Mouse (Mus musculus) left cerebral cortex, adult 18-20 months (tissue): ENCODE measurements around the gene Tmco4. TPM values are rescaled to one million over a fixed set of nuclear protein-coding genes. Genes with fewer than 3 reads are reported as not detected.

Experiments
- DNase-seq, 2 experiments: peaks; one replicate each; pipeline ENCODE4 v3.0.0; 2021 to 2022; ENCODE audit warnings: low spot score in 2 of 2, mixed read lengths in 1 of 2
- total RNA-seq, 2 experiments: library from RNA; stranded (reverse); gene quantifications; 2 replicates each; pipeline ENCODE4 v1.2.3; 2021

Tmco4 gene
- total RNA-seq, 2 experiments from 2014 or later, result 2.1 to 2.3 TPM

DNA sequence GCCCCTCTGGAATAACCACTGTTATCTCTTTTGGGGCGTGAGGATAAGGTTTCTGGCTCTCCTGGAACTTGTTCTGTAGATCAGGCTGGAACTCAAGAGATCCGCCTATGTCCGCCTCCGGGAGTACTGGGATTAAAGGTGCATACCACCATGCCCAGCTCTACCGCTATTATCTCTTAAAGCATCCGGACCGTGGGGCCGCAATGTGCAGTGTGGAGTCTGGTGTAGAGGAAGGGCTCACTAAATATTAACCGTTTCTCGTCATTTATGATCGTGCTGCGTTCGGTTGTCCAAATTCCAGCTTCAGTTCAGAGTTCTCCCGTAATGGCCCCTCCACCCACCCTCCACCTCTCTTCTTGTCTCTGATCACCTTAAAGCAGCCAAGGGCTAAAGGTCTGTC lies 45.7 kb downstream of the Tmco4 start:
- DNase-seq, result no peak

DNA sequence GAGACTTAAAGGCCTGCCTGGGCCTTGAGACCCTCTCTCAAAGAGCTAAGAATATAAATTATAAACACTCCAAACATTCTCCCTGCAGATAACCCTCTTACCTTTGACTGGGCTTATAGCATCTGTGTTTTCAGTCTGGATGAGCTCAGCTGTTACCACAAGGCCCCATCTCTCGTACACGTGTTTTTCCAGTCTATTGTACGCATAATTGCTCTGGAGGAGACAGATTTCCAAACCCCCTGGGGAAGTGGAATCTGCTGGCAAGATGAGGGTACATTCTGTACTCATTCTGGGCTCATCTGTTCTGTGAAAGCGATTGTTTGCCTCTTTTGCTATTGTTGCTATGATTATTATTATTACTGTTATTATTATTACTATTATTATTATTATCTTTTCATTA lies 46.3 kb downstream of the Tmco4 start:
- DNase-seq, result no peak

DNA sequence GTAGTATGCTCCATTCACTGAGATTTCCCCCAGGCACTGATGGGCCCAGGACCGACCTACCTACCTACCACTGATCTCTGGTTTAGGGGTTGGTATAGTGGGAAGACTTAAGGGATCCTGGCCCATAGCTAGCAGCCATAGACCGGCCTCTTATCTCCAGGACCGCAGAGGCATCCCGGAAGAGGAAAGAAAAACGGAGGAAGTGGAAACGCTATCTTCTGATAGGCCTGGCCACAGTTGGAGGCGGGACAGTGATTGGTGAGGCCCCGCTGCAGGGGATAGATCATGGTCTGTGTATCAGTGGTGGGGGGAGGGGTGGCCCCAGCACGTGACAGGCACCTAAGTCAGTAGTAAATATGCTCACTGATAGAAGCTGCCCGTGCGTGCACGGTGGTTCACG lies 46.7 kb downstream of the Tmco4 start:
- DNase-seq, result no peak

DNA sequence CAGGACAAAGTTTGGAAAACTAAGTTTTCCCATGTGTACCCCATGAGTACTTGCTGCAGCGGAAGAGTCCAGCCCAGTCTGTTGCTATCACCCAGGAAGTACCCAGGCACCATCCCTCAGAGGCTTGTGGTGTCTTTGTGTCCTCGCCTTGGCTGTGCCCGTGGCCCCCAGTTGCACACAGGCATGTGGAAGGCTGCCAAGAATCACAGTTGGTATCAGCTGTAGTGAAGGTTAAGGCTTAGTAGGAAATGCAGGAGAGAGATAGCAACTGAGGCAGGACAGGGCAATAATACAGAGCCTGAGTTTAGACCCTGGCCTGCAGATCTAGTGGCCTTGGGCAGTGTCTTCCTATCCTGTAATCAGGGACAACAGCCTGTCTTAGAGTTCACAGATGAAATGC lies 47.7 kb downstream of the Tmco4 start:
- DNase-seq, result no peak

DNA sequence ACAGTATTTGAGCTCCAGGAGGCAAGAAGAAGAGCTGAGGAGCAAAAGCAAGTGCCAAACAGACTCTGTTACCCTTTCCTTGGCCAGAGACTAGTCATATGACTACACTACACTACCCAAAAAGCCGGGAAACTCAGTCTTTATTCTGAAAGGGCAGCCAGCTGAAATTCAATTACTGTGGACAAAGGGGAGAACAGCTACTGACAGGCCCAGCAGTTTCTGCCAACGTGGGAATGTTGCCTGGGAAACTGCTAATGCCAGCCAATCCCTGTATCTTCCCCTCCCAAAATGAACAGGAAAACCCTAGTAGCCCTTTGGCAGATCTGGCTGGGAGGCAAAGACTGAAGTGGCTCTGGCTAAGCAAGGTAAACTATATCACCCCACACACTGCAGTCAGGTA lies 51.7 kb downstream of the Tmco4 start:
- peak in 1 of 2 experiments; percentile 39 for DNase-seq

DNA sequence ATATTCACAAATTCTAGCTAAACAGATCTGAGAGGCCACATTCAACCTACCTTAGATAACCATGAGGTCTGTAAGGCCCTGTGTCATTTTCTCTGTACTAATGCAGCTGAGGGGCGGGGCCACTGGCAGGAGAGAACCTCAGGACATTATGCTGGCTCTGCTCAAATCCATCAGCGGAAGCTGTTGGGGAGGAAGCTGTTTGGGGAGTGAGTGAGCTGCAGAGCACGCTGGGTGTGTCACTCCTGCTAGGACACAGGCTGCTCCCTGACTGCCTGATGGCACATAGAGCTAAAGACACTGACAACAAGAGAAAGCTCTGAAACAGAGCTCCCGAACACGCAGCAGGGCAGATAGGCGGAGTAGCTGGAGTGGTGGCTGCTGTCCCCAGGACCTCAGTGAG lies 58.0 kb downstream of the Tmco4 start:
- DNase-seq, result no peak

DNA sequence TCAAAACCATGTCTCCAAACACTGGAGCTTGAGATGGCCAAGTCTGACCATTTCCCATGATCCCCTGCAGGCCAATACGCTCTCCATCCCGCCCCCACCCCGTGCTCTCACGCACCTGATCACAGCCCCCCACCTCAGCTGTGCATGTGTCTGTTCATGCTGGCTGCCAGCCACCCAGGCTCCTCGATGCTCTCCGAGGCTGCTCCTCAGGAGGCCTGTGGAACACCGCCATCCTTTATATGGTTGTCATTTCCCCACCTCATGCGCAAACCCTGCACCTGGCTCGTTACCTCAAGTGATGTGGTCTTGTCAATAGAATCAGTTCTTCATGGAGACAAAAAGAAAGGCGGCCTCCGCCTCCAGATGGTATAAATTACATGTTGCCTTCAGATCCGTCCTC lies 59.8 kb downstream of the Tmco4 start:
- no peak for DNase-seq

DNA sequence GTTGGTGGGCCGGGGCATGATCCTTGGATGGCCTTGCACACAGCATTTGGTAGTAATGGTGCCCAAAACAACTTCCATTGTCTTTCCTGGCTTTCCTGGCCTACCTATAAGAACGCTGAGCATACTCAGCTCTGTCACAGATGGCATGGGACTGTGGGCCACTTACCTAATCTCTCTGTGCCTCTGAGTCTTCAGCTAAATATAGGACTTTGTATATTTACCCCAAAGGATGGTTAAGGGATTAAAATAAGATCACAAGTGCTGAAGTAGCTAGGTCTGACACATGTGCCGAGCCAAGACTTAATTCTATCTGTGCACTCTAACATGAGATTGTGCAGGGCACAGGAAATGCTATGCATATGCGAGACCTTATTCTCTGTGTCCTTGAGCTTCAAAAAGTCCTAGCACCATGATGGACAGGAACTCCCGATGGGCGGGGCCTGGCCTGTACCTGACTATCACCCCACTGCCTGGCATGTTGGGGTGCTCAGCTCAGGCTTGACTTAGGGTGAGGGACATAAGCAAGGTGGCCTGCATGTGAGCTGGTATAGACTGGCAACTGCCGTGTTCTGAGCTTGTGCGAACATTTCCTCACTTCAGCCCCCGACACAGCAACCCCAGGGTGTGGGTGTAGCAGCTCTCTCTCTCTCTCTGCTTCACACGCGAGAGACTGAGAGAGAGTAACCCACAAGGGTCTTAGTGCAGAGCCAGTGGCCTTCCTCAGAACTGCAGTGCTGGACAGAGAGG lies 60.7 kb downstream of the Tmco4 start:
- DNase-seq, result peak; percentile 38 to 48

DNA sequence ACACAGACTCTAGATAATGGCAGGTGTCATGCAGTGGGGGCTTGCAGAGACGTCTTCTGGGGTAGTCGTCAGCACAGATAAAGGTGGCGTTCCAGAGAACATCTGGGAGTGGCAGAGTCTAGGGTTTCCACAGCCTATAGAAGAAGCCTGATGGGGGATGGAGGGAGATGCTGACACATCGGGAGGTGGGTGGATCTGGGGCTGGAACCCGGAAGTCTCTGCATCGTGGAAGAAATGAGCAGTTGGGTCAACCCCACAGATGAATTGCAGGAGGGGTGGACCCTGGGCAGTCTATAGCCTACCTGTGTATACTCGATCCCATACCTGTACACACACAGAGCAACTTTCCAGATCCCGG lies 61.3 kb downstream of the Tmco4 start:
- no peak for DNase-seq

DNA sequence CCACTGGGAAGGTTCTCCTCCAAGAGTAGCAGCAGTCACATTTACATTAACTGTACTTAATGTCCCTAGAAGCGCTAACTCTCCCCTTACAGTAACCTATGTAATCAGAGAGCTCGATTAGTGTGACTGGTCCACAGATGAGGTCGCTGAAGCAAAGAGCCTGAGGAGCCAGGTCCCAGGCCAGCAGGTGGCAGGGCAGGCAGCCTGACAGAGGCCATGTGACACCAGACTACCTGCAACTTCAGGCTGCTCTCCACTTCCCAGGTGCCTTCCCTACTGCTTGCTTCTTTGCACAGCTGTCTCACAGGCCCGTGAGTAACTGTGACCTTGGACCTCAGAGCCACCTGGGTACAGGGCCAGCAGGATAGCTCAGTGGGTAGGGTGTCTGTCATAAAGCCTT lies 61.9 kb downstream of the Tmco4 start:
- DNase-seq, result no peak

DNA sequence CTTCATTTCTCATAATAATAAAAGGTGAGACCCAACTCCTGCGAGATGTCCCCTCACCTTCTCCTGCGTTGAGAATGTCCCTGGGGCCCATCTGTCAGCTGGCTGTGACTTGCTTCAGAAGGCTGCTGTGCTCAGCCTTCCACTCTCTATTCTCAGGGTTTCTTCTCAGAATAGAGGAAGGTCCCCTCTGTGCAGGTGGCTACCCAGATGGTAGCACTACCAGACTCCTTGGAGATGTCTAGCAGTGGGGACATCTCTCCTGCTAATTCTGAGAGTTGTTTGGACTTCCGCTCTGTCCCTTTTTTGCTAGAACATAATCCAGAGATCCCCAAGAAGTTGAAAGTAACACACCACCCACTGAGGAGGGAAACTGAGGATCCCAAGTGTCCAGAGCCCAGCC lies 62.3 kb downstream of the Tmco4 start:
- no peak for DNase-seq

DNA sequence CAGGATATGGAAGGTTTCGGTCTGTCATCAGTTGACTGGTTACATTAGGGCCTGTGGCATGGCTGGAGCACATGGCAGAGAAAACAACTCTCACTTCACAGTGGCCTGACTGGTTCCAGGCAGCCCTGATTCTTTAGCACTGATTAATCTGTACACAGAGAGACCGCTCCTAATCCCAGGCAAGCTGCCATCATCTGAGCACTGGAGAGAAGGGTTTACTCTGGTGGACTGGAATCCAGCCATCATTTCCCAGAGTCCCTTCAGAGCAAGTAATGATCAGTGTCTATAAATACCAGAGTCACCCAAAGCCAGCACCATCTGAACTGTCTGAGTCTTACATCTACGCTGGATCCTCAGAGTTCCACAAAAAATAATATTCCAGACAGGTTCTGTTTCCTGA lies 63.1 kb downstream of the Tmco4 start:
- no peak for DNase-seq

DNA sequence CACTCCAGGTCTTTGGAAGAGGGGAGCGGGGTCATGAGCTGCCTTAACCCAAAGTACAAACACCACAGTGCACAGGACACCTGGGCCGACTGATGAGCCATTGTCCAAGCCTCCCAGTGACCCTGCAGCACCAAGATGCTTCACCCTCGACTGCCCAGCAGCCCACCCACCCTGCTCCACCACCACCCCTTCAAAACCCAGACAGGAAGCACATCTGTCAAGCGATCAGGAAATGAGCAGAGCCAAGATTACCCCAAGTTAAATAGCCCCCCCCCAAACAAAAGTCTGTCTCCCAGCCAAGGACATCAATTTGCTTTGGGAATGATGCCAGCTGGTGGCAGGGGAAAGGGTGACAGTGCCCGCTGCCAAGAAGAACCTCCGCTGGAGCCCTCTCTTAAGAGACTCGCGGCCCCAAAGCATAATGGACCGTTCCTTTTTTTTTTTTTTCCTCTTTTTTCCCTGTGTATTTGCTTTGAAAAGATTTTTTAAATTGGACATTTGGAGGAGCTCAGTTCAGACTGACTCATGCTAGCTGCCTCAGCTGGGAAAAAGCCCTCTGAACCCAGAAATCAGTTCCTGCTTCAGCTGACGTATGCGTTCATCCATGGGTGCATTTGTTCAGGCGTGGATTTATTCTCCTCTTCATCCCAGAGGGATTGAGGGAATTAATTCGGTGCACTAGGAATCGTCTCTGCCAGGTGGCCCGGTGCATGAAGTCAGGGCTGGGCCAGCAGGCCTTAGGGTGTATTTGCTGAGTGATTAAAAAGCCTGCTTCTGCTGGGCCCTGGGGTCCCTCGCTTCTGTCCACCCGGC lies 65.3 kb downstream of the Tmco4 start:
- no peak for DNase-seq

DNA sequence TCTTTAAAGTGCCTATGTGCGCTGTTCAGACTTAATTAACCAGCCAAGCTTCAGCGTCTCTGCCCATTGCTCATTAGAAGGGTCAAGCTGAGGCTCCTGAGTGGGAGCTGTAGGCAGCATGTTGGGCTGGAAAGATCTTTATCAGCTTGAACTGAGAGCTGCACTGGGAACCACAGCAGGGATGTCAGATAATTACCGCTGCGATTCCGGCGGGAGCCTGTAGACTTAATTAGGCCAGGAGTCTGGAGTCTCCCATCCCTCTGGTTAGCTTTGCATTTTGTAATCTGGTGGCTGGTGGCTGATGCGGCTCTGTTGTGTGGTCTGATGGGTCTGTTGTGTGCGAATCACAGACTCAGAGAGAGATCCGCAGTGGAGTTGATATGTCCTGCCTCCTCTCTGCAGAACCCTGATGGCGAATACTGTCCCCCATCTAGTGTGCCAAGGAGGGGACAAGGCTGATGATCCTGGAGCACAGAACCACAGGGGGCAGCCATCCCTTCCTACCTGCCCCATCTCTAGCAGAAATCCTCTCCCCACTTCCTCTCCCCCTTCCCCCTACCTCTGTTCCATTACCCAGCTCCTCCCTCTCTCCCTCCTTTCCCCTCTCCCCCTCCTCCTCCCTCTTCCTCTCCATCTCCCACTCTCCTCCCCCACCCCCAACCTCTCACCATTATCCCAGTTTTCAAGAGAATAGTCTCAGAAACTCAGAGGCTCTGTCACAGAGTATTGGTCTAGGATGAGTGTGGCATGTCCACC lies 67.6 kb downstream of the Tmco4 start:
- DNase-seq, result no peak

DNA sequence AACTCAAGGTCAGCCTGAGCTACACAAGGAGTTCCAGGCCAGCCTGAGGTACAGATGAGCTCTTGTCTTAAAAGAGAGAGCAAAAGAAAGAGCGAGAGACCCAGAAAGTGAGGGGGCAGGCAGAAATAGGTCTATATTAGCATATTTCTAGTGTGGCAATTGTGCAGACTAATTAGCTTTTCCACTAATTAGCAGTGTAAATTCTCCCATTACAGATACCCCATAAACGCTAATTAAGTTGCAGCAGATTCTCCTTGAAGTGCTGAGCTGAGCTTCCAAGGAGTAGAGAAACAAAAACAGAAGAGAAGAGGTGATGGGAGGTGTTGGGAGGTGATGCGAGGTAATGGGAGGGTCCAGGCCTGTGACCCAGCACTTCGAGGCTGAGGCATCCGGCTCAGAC lies 69.9 kb downstream of the Tmco4 start:
- DNase-seq, result no peak

DNA sequence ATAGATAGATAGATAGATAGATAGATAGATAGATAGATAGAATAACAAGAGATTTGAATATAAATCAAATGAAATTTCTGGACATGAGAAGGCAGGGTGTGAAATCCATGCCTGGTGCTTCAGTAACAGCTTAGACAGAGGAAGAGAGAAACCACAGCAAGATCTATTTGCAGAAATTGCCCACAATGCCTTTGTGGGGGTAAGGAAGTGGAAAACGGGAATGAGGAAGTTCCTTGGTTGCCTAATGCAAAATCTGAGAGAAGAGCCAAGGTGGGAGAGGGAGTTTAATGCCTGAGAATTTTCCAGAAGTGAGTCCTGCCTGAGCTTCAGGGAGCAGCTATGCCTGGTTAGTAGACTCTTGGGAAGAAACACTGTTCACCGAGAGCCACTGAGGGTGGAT lies 70.9 kb downstream of the Tmco4 start:
- no peak for DNase-seq

DNA sequence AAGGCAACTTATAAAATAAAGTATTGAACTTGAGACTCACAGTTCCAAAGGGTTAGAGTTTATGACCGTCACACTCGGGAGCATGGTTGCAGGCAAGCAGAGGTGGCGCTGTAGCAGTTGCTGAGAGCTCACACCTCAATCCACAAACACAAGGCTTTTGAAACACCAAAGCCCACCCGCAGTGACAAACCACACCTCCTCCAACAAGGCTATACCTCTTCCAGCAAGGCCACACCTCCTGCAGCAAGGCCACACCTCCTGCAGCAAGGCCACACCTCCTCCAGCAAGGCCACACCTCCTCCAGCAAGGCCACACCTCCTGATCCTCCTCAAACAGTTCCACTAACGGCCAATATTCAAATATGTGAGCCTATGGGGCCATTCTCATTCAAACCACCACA lies 71.9 kb downstream of the Tmco4 start:
- no peak for DNase-seq

DNA sequence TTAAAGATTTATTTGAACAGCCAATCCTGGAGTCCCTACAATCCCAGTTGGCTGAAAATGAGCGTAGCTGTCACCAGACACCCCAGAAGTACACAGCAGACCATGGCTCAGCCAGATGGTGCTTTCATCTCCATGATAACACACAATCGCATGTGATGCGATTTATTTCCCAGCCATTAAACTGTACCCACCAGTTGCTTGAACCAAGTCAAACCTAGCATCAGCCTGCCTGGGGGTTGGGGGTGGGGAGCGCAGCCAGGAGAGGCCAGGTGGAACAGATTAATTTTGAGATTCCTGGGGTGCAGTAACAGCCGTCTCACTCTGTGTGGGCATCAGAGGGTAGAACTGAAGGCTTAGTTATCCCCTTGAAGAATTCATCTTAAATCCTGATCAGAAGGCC lies 73.7 kb downstream of the Tmco4 start:
- DNase-seq, result no peak

DNA sequence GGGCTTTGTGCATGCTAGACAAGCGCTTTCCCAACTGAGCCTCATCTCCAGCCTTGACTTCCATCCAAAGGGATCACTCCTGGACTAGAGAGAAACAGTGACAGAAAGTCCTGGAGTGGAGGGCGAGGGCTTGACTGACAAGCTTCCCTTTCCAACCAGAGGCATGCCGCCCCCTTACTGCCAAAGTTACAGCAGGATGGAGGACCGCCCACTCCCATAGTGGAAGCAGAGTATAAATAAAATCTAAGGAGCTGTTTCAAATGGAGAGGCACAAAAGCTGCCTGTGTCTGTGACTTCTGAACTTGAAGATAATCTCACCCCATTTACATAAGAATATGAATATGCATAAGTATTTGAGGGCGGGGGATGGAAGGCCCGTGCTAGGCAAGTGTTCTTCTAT lies 75.8 kb downstream of the Tmco4 start:
- peak; percentile 35 to 66 for DNase-seq

DNA sequence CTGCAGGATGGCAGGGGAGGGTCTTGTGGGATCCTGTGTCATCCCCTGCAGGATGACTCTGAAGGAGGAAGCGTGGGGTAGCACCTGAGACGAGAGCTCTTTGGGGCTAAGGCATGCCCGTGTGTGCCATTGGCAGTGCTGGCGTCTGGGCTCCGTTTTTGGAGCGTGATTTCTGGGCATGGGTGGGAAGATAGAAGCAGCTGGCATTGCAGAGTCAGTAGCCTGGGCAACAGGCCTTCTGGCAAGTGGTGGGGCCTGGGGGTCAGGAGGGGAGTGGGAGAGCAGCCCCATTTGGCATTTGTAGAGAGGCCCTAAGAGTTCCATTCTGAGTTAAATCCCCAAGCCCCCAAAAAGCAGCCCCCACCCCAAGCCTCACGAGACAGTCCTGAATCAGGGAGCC lies 80.1 kb downstream of the Tmco4 start:
- no peak for DNase-seq

DNA sequence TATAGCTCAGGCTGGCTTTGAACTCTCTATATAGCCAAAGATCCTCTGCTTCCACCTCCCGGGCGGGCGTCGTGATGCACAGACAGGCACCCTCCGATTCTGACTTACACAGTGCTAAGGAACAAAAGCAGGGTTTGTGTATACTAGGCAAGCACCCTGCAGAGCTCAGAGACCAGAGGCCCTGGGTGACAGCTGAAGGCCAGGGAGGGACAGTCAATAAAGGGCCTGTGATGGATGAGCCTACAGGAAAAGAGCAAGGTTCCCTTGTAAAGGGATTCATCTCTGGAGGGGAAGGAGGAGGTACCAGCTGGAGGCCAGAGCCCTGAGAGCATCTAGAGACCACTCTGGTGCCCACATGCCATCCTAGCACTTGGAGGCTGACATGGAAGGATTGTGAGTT lies 80.7 kb downstream of the Tmco4 start:
- DNase-seq, result no peak

DNA sequence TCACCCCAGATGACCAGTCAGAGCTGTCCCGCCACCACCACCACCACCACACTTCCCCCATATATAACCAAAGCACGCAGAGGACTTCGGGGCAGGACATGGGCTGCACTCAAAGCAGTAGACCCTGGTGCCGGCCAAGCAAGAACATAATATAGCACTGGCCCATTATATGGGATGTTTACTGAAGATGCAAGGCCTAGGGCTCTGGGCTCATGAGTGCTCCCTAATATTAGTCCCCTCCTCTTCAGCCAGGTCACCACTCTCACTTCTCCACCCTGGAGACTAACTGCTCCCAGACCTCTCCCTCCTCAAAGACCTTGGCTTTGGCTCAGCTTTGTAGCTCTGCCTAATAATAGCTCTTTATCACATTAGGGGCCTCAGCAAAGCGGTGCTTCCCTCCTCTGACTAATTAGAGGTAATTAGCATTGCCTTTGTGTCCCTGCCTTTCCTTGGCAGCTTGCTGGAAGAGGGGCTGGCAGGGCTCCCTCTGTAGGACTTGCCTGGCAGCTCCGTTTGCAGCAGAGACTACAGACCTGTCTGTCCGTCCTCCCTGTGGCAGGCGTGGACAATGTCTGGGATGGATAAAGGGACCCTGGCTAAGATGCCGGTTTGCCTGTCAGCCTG lies 81.7 kb downstream of the Tmco4 start:
- DNase-seq, result no peak
